Mouse (Mus musculus) liver, adult (tissue): ENCODE measurements around the gene Gm29427.

ENCODE experiments used
- GATA4 ChIP-seq: IDR thresholded peaks from 2 replicates; pipeline ENCODE4 v1.6.1; 2014; ENCODE audit warnings: mild to moderate bottlenecking, low read length; ENCODE audit not compliant: insufficient replicate concordance

The Gm29427 gene

GRCm38 (mm10) chr1:130715561-130716217 is at the start of gene Gm29427:
Gene Gm29427, minus strand, starts transcription at chr1:130715799.
- no peak for TF ChIP-seq GATA4

DNA sequence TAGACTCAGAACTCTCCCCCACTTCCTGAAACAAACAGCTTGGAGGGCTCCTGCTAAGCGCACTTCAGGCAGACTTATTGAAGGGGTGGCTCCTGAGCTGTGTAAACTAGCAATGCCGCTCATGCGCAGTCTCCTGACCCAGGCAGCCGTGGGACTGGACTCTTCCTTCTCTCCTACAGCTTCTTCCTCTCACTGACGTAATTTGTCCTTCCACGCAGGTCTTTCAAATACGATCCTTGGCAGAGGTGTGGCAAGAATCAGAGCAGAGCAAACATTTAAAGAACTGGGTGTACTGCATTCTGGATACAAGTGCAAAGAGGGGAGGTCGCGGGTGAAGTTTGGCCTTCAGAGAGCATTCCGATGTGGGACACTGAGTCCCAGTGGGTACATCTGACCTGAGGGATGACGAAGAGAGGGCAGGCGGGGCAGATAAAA is 48.4 kb upstream of the Gm29427 start:
- TF ChIP-seq GATA4 = no peak

- TF ChIP-seq GATA4 = no peak
Measured at GRCm38 (mm10) chr1:130762045-130762760, 46.6 kb upstream of the Gm29427 start.

GRCm38 (mm10) chr1:130761597-130761996 is 46.0 kb upstream of the Gm29427 start:
- TF ChIP-seq GATA4 = peak; percentile 35; the same call in 1 of the 2 replicates

DNA sequence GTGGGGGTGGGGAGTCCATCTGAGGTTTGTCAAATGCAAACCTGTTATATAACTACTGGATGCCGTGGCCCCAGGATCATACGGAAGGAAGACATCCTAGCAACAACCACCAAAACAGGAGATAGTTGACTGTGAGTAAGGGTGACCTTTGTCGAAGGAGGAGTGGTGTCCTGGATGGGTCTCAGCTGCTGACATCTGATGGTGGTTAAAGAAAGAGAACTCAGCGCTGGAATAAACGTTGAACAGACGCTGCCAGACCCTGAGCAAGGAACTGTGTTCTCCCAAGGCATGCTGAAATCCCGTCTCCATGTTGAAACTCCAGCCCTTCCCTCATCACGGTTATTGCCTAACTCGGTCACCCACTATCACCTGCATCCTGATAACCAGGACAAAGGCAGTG is 44.1 kb upstream of the Gm29427 start:
- no peak for TF ChIP-seq GATA4

DNA sequence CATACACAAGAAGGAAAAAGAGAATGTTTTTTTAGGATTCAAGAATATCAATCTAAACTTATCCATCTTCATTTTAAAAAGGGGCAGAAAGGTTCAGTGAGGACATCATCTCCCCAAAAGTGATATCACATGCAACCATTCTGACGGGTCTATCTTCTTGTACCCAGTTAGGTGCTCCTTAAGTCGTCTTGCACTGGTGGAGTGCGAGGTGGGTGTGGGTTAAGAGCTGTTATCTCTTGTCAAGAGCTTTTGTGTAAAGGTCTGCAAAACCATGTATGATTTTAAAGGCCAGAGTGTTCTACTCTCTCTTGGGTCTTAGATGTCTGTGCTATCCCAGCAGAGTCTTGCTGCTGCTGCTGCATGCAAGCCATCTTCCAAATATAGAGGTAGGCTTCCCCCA is 31.2 kb upstream of the Gm29427 start:
- TF ChIP-seq GATA4 = no peak

DNA sequence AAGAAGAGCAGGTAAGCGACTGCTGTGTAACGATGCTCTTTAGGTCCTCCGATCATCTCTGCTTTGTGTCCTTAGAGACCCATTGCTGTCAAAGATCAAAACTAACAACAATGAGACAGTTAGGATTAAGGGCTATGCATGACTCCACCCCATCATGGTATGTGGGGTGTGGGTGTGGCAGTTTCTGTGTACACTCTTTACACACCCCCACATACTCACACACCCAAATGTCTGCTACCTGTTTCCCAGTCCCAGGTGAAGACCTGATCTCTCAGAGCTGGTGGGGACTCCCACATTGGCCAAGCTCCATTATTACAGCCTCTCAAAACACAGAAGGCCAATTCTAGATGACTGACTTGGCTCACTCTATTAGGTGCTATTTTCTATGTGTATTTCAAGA is 30.0 kb upstream of the Gm29427 start:
- TF ChIP-seq GATA4 = no peak

DNA sequence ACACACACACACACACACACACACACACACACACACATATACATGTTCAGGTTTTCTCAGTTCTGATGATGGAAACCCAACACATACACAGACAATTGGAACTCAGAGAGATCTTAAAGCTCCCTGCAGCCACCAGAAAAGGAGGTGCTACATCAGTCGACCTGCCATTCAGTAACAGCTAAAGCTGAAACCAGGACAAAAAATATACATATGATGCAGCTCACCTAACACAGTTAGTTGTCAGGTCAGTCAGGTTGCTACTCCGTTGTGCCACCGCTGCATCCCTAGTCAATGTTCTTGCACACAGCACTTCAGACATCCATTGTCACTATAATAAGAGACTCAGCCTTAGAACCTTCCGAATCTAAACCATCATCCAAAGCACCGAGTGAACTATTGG is 29.4 kb upstream of the Gm29427 start:
- TF ChIP-seq GATA4 = no peak

DNA sequence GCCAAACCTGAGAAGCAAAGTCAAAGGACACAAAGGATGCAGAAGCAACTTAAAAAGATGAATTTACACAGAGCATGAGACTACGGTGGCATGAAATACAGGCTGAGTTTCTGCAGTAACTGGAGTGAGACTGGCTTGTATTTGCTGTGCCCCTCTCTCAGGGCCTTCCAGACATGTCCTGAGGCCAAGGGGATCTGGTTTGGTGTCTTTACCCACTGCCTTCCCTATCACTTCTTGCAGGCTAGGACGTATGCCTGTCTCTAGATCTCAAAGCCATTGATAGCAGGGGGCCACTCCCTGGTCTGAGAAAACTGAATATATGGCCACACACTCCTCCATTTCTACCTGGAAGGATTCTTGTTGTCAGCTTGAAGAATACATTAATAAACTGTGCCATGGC is 28.6 kb upstream of the Gm29427 start:
- no peak for TF ChIP-seq GATA4

GRCm38 (mm10) chr1:130743775-130744174 is 28.2 kb upstream of the Gm29427 start:
- TF ChIP-seq GATA4 = no peak

DNA sequence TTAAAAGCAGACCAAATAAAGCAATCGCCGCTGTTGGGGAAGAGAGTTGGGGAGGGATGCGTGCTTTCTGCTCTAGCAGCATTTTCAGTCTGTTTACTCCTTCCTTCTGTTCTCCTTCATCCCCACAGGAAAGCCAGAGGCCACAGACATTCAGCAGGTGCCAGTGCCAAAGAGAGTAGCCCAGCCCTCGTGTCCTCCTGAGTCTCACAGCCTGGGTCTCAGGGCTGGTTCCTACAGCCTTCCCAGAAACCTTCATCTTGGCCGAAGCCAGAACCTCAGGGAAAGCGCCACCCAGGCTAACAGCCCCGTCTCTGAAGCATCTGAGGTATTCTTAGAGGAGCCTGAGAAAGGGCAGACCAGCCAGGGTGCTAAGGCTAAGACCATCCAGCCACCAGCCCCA is 26.6 kb upstream of the Gm29427 start:
- TF ChIP-seq GATA4 = no peak

DNA sequence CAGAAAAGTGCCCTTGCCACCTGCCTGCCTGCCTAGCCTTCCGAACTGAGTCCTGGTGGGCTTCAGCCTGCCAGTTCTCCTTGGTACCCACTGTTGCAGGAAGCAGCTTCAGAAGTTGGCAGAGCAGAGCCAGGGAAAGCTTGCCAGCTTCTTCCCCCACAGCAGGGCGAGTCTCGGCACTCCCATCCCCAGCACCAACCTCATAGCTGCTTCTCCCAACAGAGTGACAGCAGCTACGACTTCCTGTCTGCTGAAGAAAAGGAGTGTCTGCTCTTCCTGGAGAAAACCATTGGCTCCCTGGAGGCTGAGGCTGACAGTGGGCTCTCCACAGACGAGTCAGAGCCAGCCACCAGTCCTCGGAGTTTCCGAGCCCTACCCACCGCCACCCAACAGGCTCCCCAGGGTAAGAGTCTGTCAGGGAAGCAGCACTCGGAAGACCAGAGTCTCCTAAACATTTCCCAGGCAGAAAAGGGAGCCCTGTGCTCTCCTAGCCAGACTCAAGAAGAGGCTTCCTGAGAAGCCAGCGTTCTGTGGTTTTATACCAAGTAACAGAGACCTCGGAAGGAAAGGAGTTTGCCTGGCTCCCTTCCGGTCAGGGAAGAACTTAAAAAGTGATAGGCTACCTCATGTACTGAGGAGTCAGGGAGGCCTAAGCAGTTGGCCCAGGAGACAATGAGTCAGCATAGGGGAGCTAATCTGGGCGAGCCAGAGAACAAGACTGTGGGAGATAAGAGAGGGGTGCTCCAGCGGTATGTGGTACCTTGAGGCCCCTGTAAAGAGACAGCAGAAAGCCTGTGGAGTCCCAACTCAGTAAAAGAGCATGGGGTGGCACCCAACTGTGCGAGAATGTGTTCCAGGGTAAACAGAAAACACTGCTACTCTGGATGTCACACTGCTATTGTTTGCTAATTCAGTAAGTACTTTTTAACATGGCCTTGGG is 25.5 kb upstream of the Gm29427 start:
- no peak for TF ChIP-seq GATA4

DNA sequence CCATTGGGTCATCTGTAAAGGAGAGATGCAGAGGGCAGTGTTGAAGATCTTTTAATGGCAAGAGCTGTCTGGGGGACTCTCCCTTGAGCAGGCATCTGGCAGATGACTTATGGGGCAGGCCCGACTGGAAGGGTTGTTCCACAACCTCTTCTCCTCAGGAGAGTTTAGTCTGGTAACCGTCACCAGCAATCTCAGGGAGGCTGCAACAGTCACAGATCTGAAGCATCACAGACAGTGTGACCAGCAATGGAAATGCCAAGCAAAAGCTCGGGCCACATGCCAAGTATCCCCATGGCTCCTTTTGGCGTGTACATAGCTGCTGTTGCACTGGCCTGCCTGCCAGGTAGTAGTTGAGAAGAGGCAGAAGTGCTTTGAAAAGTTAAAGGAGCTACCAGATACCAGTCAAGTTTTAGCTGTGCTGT is 24.6 kb upstream of the Gm29427 start:
- TF ChIP-seq GATA4 = no peak

- no peak for TF ChIP-seq GATA4
Measured at GRCm38 (mm10) chr1:130739636-130740035, 24.0 kb upstream of the Gm29427 start.

- TF ChIP-seq GATA4 = no peak
Measured at GRCm38 (mm10) chr1:130738551-130739106, 23.0 kb upstream of the Gm29427 start.

DNA sequence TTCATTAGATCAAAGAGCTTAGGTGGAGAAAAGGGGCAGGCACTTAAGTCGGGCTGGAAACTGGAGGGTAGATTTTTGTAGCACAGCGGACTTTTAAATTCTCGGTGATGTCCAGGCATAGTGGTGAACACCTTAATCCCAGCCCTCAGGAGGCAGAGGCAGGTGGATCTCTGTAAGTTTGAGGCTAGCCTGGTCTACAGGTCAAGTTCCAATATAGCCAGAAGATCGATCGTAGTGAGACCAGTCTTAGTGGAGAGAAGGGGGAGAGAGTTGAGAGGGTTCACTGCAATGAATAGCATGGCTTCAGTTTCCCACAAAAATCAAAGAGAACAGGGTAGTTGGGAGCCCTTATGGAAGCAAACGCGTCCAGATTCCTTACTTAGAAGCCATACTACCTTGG is 22.3 kb upstream of the Gm29427 start:
- TF ChIP-seq GATA4 = no peak

- no peak for TF ChIP-seq GATA4
Measured at GRCm38 (mm10) chr1:130737411-130737881, 21.8 kb upstream of the Gm29427 start.
